Mouse (Mus musculus) brain, embryonic 14.5 days (tissue): ENCODE data around the gene Whrn.

ENCODE experiments used
- CTCF ChIP-seq: fragments of 200-500 bp; IDR thresholded peaks from 2 replicates; pipeline ENCODE4 v1.5.1; 2012; ENCODE audit warnings: inconsistent platforms, mild to moderate bottlenecking, moderate library complexity, borderline replicate concordance; ENCODE audit not compliant: insufficient read depth, insufficient read length; ENCODE audit errors: extremely low read depth
- POLR2A ChIP-seq: fragments of 200-500 bp; IDR thresholded peaks from 2 replicates; pipeline ENCODE4 v1.6.1; 2012; ENCODE audit warnings: mild to moderate bottlenecking, inconsistent platforms, borderline replicate concordance; ENCODE audit not compliant: poor library complexity, insufficient read depth, insufficient read length, severe bottlenecking; ENCODE audit errors: extremely low read depth

GRCm38 (mm10) chr4:63420143-63420920 lies 75.5 kb downstream of the Whrn start:
- TF ChIP-seq CTCF (no peak), POLR2A (no peak)
